Mouse (Mus musculus) liver, embryonic 12.5 days (tissue): Measurements from ENCODE around the gene 4921524J17Rik. TPM values are rescaled to one million over a fixed set of nuclear protein-coding genes. Genes with fewer than 3 reads are reported as not detected.
A peak's percentile ranks its signal among the peaks of the same experiment; 100 is the strongest.

Experiments
- ATAC-seq: fragments of 200-750 bp; cut with Nextera tagmentation; 2 replicates; pipeline ENCODE4 v1.8.0; 2017; ENCODE audit warnings: moderate number of reproducible peaks, mild to moderate bottlenecking, moderate library complexity
- H3K27ac ChIP-seq: fragments of 300-500 bp; sonication (generic); 2 replicates; pipeline ENCODE4 v1.5.1; 2016; ENCODE audit warnings: mild to moderate bottlenecking
- H3K27me3 ChIP-seq: fragments of 300-500 bp; sonication (generic); replicated peaks from 2 replicates; pipeline ENCODE4 v1.6.1; 2016; ENCODE audit warnings: mild to moderate bottlenecking, moderate library complexity
- H3K36me3 ChIP-seq: fragments of 300-500 bp; sonication (generic); 2 replicates; pipeline ENCODE4 v1.6.1; 2016; ENCODE audit warnings: mild to moderate bottlenecking, moderate library complexity
- H3K4me1 ChIP-seq: fragments of 300-500 bp; sonication (generic); 2 replicates; pipeline ENCODE4 v1.6.1; 2016
- H3K4me2 ChIP-seq: fragments of 300-500 bp; sonication (generic); 2 replicates; pipeline ENCODE4 v1.6.1; 2016; ENCODE audit warnings: mild to moderate bottlenecking, moderate library complexity
- H3K4me3 ChIP-seq: fragments of 300-500 bp; sonication (generic); 2 replicates; pipeline ENCODE4 v1.5.1; 2016; ENCODE audit warnings: mild to moderate bottlenecking, moderate library complexity
- H3K9ac ChIP-seq: fragments of 300-500 bp; sonication (generic); 2 replicates; pipeline ENCODE4 v1.6.1; 2016; ENCODE audit warnings: mild to moderate bottlenecking, moderate library complexity
- H3K9me3 ChIP-seq: fragments of 300-500 bp; sonication (generic); replicated peaks from 2 replicates; pipeline ENCODE4 v1.6.1; 2016; ENCODE audit warnings: mild to moderate bottlenecking, moderate library complexity
- WGBS: fragments of 180-500 bp; shearing (Covaris S2); methylation state at CpG from one replicate; pipeline ENCODE4 v1.1.7; 2016; ENCODE audit not compliant: insufficient replicate concordance; 5-methylcytosine and 5-hydroxymethylcytosine counted together
- polyA plus RNA-seq: library from polyadenylated mRNA; unstranded; fragments of >200 nt; fragmentation: Nextera tagmentation; extraction: Ambion mirVana; gene quantifications from 2 replicates; pipeline ENCODE4 v1.2.1, GENCODE M21; 2016

4921524J17Rik gene
- polyA plus RNA-seq, 1 experiment from 2014 or later: 25.3 TPM

DNA sequence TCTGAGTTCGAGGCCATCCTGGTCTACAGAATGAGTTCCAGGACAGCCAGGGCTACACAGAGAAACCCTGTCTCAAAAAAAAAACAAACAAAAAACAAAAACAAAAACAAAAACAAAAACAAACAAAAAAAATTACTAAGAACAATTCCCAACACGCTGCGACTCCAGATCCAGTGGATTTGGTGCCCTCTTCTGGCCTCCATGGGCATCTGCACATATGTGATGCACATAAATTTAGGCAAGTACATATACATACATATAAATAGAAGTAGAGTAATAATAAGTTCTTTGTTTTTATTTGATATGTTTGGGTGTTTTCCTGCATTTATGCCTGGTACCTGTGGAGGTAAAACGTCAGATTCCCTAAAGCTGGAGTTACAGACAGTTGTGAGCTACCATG lies 34.1 kb downstream of the 4921524J17Rik start:
- Histone ChIP-seq H3K4me2 (no peak overlapping the region), H3K36me3 (no peaks in the 10 kb centered on the region), H3K27ac (no peak overlapping the region), H3K9ac (no peak overlapping the region), H3K4me3 (no peak overlapping the region), H3K27me3 (no peaks in the 10 kb centered on the region), H3K9me3 (no peaks in the 10 kb centered on the region), H3K4me1 (peaks cover 41% of the 10 kb centered on the region)
- WGBS: 79% methylated on average over 4 of the region's 4 CpGs
- ATAC-seq: no peak

- peak; percentile 72 for ATAC-seq
- H3K36me3 ChIP-seq: no peaks in the 10 kb centered on the region
- H3K27ac ChIP-seq: peak overlapping the region; percentile 84
- no peaks in the 10 kb centered on the region for H3K27me3 ChIP-seq
- H3K4me2 ChIP-seq: peak overlapping the region; percentile 55
- peak overlapping the region; percentile 49; the same call in 1 of the 2 replicates for H3K9ac ChIP-seq
- H3K4me3 ChIP-seq: no peak overlapping the region
- no peaks in the 10 kb centered on the region for H3K9me3 ChIP-seq
- peaks cover 42% of the 10 kb centered on the region for H3K4me1 ChIP-seq
- 40% methylated on average over 5 of the region's 5 CpGs for WGBS
Measured at GRCm38 (mm10) chr8:85397508-85397907, 35.1 kb downstream of the 4921524J17Rik start.

- H3K36me3 ChIP-seq: no peaks in the 10 kb centered on the region
- peak; percentile 76 for ATAC-seq
- peak overlapping the region; percentile 49 for H3K9ac ChIP-seq
- peak overlapping the region; percentile 3; the same call in 1 of the 2 replicates for H3K4me3 ChIP-seq
- peaks cover 49% of the 10 kb centered on the region for H3K4me1 ChIP-seq
- WGBS: 29% methylated on average over 5 of the region's 5 CpGs
- H3K27me3 ChIP-seq: no peaks in the 10 kb centered on the region
- no peaks in the 10 kb centered on the region for H3K9me3 ChIP-seq
- peak overlapping the region; percentile 84 for H3K27ac ChIP-seq
- H3K4me2 ChIP-seq: peak overlapping the region; percentile 55
Measured at GRCm38 (mm10) chr8:85396432-85397079, 36.1 kb downstream of the 4921524J17Rik start.

DNA sequence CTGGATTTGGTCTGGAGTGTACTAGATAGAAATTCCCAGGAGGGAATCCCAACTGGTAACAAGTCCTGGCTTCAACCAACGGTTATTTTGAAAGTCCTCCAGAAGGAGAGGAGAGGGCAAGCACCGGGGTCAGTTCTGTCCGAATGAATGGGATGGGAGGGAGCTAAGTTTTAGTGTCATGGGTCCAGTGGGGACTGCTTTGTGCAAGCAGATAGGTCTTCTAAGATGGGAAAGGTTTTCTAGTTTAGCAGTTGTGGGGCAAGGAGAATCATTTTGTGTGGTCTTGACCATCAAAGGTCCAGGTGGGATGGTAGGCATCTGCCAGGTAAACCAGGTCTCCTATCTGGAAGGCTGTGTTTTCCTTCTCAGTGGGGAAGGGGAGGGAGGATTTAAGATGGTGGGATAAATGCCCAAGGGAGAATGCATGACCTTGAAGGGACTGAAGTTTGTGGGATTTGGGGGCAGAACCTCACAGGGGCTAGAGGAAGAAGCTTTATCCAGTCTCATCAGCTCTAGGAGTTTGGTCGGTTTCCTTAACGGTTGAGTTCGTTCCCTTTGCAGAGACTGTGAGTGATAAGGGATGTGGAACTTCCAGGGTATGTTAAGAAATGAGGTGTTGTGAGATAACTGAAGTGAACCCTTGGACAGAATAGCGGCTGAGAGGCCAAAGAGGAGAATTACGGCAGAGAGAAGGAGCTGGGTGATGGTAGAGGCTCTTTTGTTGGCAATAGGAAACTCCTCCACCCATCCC lies 36.8 kb downstream of the 4921524J17Rik start:
- ATAC-seq: peak; percentile 81
- Histone ChIP-seq H3K27ac (peak overlapping the region; percentile 84), H3K36me3 (no peaks in the 10 kb centered on the region), H3K9ac (peak overlapping the region; percentile 49), H3K9me3 (no peaks in the 10 kb centered on the region), H3K4me3 (peak overlapping the region; percentile 3; the same call in 1 of the 2 replicates), H3K4me2 (peak overlapping the region; percentile 55), H3K4me1 (peaks cover 56% of the 10 kb centered on the region), H3K27me3 (no peaks in the 10 kb centered on the region)
- WGBS: 33% methylated on average over 8 of the region's 8 CpGs

DNA sequence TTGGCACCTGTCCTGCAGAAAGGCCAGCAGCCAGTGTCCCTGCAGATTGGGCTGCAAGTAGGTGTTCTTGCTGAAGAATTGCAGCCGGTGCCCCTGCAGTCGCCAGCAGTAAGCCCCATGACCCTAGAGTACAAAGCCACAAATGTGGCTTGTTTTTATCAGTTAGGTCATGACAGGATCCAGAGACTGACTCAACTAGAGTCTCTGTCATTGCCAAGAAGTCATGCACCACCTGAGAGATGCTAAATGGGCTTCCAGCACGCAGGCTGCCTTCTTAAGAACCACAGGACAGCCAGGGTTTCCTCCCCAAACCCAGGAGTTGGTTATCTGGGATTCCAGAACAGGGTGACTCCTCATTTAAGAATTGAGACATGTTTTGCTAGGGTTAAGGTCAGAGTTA lies 37.6 kb downstream of the 4921524J17Rik start:
- no peaks in the 10 kb centered on the region for H3K27me3 ChIP-seq
- peak overlapping the region; percentile 55; the same call in 1 of the 2 replicates for H3K4me2 ChIP-seq
- H3K4me1 ChIP-seq: peaks cover 57% of the 10 kb centered on the region
- no peak for ATAC-seq
- H3K9me3 ChIP-seq: no peaks in the 10 kb centered on the region
- peak overlapping the region; percentile 84 for H3K27ac ChIP-seq
- H3K9ac ChIP-seq: peak overlapping the region; percentile 49; the same call in 1 of the 2 replicates
- H3K36me3 ChIP-seq: no peaks in the 10 kb centered on the region
- H3K4me3 ChIP-seq: no peak overlapping the region
- WGBS: 13% methylated on average over 3 of the region's 3 CpGs

DNA sequence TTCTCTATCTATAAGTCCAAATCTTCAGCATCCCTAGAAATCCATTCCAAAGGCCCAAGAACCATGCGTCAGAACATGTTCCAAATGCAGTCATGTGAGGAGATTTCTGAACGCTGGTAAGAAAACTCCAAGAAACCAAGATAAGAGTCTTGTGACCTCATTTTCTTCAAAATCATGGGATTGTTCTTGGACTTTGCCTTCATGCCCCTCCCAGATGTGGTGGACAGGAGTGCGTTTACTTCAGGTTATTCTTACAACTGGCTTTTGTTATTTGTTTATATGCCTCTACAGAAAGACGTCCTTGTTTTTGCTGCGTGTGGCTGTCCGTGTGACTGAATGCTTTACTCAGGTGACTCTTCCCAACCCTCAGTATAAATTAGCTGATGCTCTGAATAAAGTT lies 39.4 kb downstream of the 4921524J17Rik start:
- H3K4me3 ChIP-seq: no peak overlapping the region
- no peak overlapping the region for H3K9ac ChIP-seq
- 81% methylated on average over 6 of the region's 6 CpGs for WGBS
- H3K27ac ChIP-seq: no peak overlapping the region
- ATAC-seq: no peak
- H3K4me2 ChIP-seq: no peak overlapping the region
- no peaks in the 10 kb centered on the region for H3K36me3 ChIP-seq
- peaks cover 57% of the 10 kb centered on the region for H3K4me1 ChIP-seq
- H3K9me3 ChIP-seq: no peaks in the 10 kb centered on the region
- no peaks in the 10 kb centered on the region for H3K27me3 ChIP-seq

DNA sequence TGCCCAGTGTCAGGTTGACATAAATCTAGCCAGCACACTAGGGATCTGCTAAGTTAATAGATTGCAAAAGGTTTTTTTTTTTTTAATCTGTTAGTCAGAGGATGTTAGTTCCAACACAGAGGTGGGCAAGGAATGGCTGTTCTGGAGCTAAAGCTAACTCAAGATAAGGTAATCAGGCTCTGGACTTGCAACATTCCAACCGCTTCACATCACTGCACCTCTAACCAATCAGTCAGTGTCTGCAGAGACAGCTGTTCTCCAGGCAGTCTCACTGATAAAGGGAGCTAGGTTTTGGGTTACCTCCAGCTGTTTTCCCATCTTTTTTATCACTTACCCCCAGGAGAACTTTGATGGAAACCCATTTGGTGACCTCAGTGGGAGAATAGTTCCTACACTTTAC lies 41.2 kb downstream of the 4921524J17Rik start:
- H3K9ac ChIP-seq: no peak overlapping the region
- no peak overlapping the region for H3K27ac ChIP-seq
- H3K27me3 ChIP-seq: no peaks in the 10 kb centered on the region
- no peaks in the 10 kb centered on the region for H3K9me3 ChIP-seq
- WGBS: 26% methylated on average over 1 of the region's 1 CpGs
- ATAC-seq: 0 out of 2 replicates have a peak, but pooled peaks have one; percentile 20
- no peak overlapping the region for H3K4me2 ChIP-seq
- peaks cover 45% of the 10 kb centered on the region for H3K4me1 ChIP-seq
- no peak overlapping the region for H3K4me3 ChIP-seq
- H3K36me3 ChIP-seq: no peaks in the 10 kb centered on the region

- WGBS: 75% methylated on average over 6 of the region's 6 CpGs
- H3K4me2 ChIP-seq: no peak within 1 kb of the TSS
- no peaks in the 10 kb centered on the region for H3K36me3 ChIP-seq
- no peaks in the 10 kb centered on the region for H3K27me3 ChIP-seq
- no peak within 1 kb of the TSS for H3K4me3 ChIP-seq
- no peaks in the 10 kb centered on the region for H3K9me3 ChIP-seq
- no peak within 1 kb of the TSS for H3K9ac ChIP-seq
- H3K27ac ChIP-seq: no peak within 1 kb of the TSS
- H3K4me1 ChIP-seq: peaks cover 49% of the 10 kb centered on the region
- no peak for ATAC-seq
Measured at GRCm38 (mm10) chr8:85386205-85386604, 46.4 kb downstream of the 4921524J17Rik start, which contains the start of gene Mylk3. Mylk3 (minus strand) TSS chr8:85386345.

- peak overlapping the region; percentile 77 for H3K4me2 ChIP-seq
- 39% methylated on average over 4 of the region's 4 CpGs for WGBS
Measured at GRCm38 (mm10) chr8:85381926-85382325, 50.7 kb downstream of the 4921524J17Rik start.

GRCm38 (mm10) chr8:85380824-85381209 lies 51.8 kb downstream of the 4921524J17Rik start:
- peak overlapping the region; percentile 77 for H3K4me2 ChIP-seq
- peak overlapping the region; percentile 67 for H3K4me3 ChIP-seq
- WGBS: 3% methylated on average over 8 of the region's 8 CpGs
- peak; percentile 93 for ATAC-seq
- peaks cover 86% of the 10 kb centered on the region for H3K4me1 ChIP-seq
- H3K27me3 ChIP-seq: no peaks in the 10 kb centered on the region
- peak overlapping the region; percentile 82 for H3K9ac ChIP-seq
- 0 out of 2 replicates have a peak, but pooled peaks cover 2% of the 10 kb centered on the region for H3K36me3 ChIP-seq
- peak overlapping the region; percentile 100 for H3K27ac ChIP-seq
- no peaks in the 10 kb centered on the region for H3K9me3 ChIP-seq

More at GRCm38 (mm10) chr8:85381926-85382325, 50.7 kb downstream of the 4921524J17Rik start:
- H3K27me3 ChIP-seq: no peaks in the 10 kb centered on the region
- H3K4me1 ChIP-seq: peaks cover 83% of the 10 kb centered on the region
- no peaks in the 10 kb centered on the region for H3K9me3 ChIP-seq
- H3K4me3 ChIP-seq: peak overlapping the region; percentile 67
- 0 out of 2 replicates have a peak, but pooled peaks cover 1% of the 10 kb centered on the region for H3K36me3 ChIP-seq
- peak overlapping the region; percentile 82 for H3K9ac ChIP-seq
- no peak for ATAC-seq
- H3K27ac ChIP-seq: peak overlapping the region; percentile 100

- 23% methylated on average over 10 of the region's 10 CpGs for WGBS
- peak; percentile 46 for ATAC-seq
- Histone ChIP-seq H3K4me2 (peak overlapping the region; percentile 77), H3K27ac (peak overlapping the region; percentile 100), H3K9me3 (no peaks in the 10 kb centered on the region), H3K27me3 (no peaks in the 10 kb centered on the region), H3K4me1 (peaks cover 92% of the 10 kb centered on the region), H3K36me3 (0 out of 2 replicates have a peak, but pooled peaks cover 2% of the 10 kb centered on the region), H3K4me3 (peak overlapping the region; percentile 67), H3K9ac (peak overlapping the region; percentile 82)
Measured at GRCm38 (mm10) chr8:85380123-85380823, 52.4 kb downstream of the 4921524J17Rik start.
